Mouse (Mus musculus) neural tube, embryonic 12.5 days (tissue): ENCODE measurements at regions not wholly inside any gene's neighbourhood (a gene's known extent, or its start where the extent isn't known, plus 50 kb on each side); places are given as distances from the start of the nearest gene placed in this dataset.

Experiments used
- ATAC-seq: fragments of 200-750 bp; cut with Nextera tagmentation; 2 replicates; pipeline ENCODE4 v1.8.0; 2017; ENCODE audit warnings: low read depth, mild to moderate bottlenecking, moderate TSS enrichment, moderate library complexity; ENCODE audit not compliant: low FRiP score
- H3K27ac ChIP-seq: fragments of 300-500 bp; sonication (generic); 2 replicates; pipeline ENCODE4 v1.5.1; 2016
- H3K27me3 ChIP-seq: fragments of 300-500 bp; sonication (generic); replicated peaks from 2 replicates; pipeline ENCODE4 v1.6.1; 2016; ENCODE audit warnings: mild to moderate bottlenecking
- H3K36me3 ChIP-seq: fragments of 300-500 bp; sonication (generic); 2 replicates; pipeline ENCODE4 v1.6.1; 2016; ENCODE audit warnings: mild to moderate bottlenecking
- H3K4me1 ChIP-seq: fragments of 300-500 bp; sonication (generic); 2 replicates; pipeline ENCODE4 v1.6.1; 2016
- H3K4me2 ChIP-seq: fragments of 300-500 bp; sonication (generic); replicated peaks from 2 replicates; pipeline ENCODE4 v1.6.1; 2016; ENCODE audit warnings: mild to moderate bottlenecking
- H3K4me3 ChIP-seq: fragments of 300-500 bp; sonication (generic); 2 replicates; pipeline ENCODE4 v1.5.1; 2016
- H3K9ac ChIP-seq: fragments of 300-500 bp; sonication (generic); 2 replicates; pipeline ENCODE4 v1.6.1; 2016; ENCODE audit warnings: mild to moderate bottlenecking
- H3K9me3 ChIP-seq: fragments of 300-500 bp; sonication (generic); 2 replicates; pipeline ENCODE4 v1.6.1; 2016; ENCODE audit warnings: mild to moderate bottlenecking
- WGBS: fragments of 180-500 bp; shearing (Covaris S2); methylation state at CpG from one replicate; pipeline ENCODE4 v1.1.7; 2016; 5-methylcytosine and 5-hydroxymethylcytosine counted together

GRCm38 (mm10) chr4:10049411-10049810 is 824.9 kb upstream of the 2610301B20Rik start:
- Histone ChIP-seq H3K4me3 (no peak overlapping the region), H3K27me3 (no peaks in the 10 kb centered on the region), H3K9ac (no peak overlapping the region), H3K4me1 (0 out of 2 replicates have a peak, but pooled peaks cover 4% of the 10 kb centered on the region), H3K4me2 (no peak overlapping the region), H3K27ac (no peak overlapping the region), H3K36me3 (no peaks in the 10 kb centered on the region), H3K9me3 (no peaks in the 10 kb centered on the region)
- 74% methylated on average over 4 of the region's 4 CpGs for WGBS
- ATAC-seq: no peak

DNA sequence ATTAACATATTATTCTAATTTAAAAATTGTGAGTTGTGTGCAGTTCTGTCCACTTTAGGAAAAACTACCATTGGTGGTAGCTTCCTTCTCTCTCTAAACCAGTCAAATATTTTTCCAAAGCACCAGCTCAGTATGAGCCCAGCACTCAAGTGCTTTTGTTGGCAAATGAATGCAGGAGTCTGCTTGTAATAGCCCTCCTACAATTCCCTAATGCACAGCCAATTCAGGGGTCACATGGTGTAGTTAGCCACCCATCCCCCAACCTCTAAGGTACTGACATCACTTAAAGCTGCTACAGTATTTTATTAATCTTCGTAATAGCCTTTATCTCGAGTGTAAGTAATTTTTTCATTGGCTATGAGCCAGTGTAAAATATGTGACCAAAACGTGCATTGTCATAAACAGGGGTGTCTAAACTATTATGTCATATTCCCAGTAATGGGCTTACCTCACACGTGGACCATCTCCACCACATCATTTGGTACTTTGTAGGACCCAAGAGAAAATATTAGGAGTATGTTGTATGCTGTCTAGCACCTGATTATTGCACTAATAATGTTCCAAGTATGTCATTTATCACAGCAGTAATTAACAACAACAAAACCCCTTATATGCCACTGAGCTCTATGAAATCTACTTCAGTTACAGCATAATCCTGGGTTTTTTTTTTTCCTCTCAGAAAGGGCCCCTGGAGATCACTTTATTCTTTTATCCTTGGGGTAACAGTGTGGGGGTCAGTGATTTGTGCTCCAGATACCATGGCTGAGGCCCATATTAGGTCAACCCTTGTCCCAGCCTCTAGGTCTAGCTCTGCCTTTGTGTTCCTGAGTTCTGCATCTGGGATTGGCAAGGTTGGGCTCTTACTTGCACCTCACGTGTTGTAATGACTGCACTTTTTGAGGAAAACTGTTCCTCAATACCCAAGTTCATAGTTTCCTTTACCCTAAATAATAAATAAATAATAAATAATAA is 822.7 kb upstream of the 2610301B20Rik start:
- no peak overlapping the region for H3K4me2 ChIP-seq
- ATAC-seq: peak; percentile 82
- no peak overlapping the region for H3K9ac ChIP-seq
- H3K4me1 ChIP-seq: 0 out of 2 replicates have a peak, but pooled peaks cover 4% of the 10 kb centered on the region
- WGBS: 60% methylated on average over 5 of the region's 5 CpGs
- no peaks in the 10 kb centered on the region for H3K27me3 ChIP-seq
- H3K36me3 ChIP-seq: no peaks in the 10 kb centered on the region
- H3K4me3 ChIP-seq: no peak overlapping the region
- no peak overlapping the region for H3K27ac ChIP-seq
- no peaks in the 10 kb centered on the region for H3K9me3 ChIP-seq

- ATAC-seq: no peak
- Histone ChIP-seq H3K27ac (no peak overlapping the region), H3K4me3 (no peak overlapping the region), H3K9ac (no peak overlapping the region), H3K36me3 (no peaks in the 10 kb centered on the region), H3K4me2 (no peak overlapping the region), H3K9me3 (no peaks in the 10 kb centered on the region), H3K27me3 (no peaks in the 10 kb centered on the region), H3K4me1 (0 out of 2 replicates have a peak, but pooled peaks cover 4% of the 10 kb centered on the region)
These were observed 821.4 kb upstream of the 2610301B20Rik start for GRCm38 (mm10) chr4:10052869-10053268.

DNA sequence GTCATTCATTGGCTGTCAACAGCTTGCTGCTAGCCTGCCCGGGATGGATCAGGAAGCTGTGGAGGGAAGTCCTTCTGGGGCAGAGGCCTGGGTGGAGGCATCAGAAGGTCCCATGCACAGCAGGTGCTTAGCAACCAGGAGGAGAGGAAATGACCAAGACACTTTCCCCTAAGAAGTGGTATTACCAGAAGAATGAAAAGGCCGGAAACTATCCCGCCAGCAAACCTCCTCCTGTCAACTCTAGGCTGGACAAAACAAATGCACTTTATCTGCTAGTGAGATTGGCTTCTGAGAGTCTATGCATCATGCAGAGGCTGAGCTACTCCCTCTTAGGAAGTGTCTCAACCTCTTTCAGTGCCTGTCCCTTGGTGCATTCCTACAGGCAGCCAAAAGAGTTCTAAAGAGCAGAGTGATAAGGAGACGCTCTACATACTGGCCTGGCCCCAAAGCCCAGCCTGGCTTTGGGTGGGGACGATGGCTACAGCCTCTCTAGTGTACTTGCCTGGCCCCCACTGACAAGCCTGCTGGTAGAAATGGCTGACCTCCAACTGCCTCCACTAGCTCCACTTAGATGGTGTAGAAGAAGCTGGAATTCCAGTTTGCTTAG is 801.7 kb upstream of the 2610301B20Rik start:
- Histone ChIP-seq H3K9ac (no peak overlapping the region), H3K27me3 (no peaks in the 10 kb centered on the region), H3K9me3 (no peaks in the 10 kb centered on the region), H3K4me3 (no peak overlapping the region), H3K4me1 (no peaks in the 10 kb centered on the region), H3K36me3 (no peaks in the 10 kb centered on the region), H3K27ac (no peak overlapping the region), H3K4me2 (no peak overlapping the region)
- no peak for ATAC-seq
- WGBS: 81% methylated on average over 5 of the region's 5 CpGs

GRCm38 (mm10) chr4:10079565-10080169 is 794.6 kb upstream of the 2610301B20Rik start:
- Histone ChIP-seq H3K9me3 (no peaks in the 10 kb centered on the region), H3K36me3 (no peaks in the 10 kb centered on the region), H3K4me3 (no peak overlapping the region), H3K27ac (no peak overlapping the region), H3K4me2 (no peak overlapping the region), H3K4me1 (no peaks in the 10 kb centered on the region), H3K27me3 (no peaks in the 10 kb centered on the region), H3K9ac (no peak overlapping the region)
- ATAC-seq: no peak
- WGBS: 78% methylated on average over 3 of the region's 3 CpGs

- Histone ChIP-seq H3K36me3 (no peaks in the 10 kb centered on the region), H3K4me1 (no peaks in the 10 kb centered on the region), H3K9ac (no peak overlapping the region), H3K4me2 (no peak overlapping the region), H3K27ac (no peak overlapping the region), H3K27me3 (no peaks in the 10 kb centered on the region), H3K9me3 (no peaks in the 10 kb centered on the region), H3K4me3 (no peak overlapping the region)
- no peak for ATAC-seq
- WGBS: 85% methylated on average over 4 of the region's 4 CpGs
These were observed 759.5 kb upstream of the 2610301B20Rik start for GRCm38 (mm10) chr4:10114831-10115230.

GRCm38 (mm10) chr4:10117964-10118363 is 756.3 kb upstream of the 2610301B20Rik start:
- no peak overlapping the region for H3K9ac ChIP-seq
- H3K4me2 ChIP-seq: no peak overlapping the region
- H3K4me3 ChIP-seq: no peak overlapping the region
- no peaks in the 10 kb centered on the region for H3K4me1 ChIP-seq
- H3K36me3 ChIP-seq: no peaks in the 10 kb centered on the region
- 77% methylated on average over 2 of the region's 2 CpGs for WGBS
- no peaks in the 10 kb centered on the region for H3K27me3 ChIP-seq
- H3K27ac ChIP-seq: no peak overlapping the region
- ATAC-seq: no peak
- no peaks in the 10 kb centered on the region for H3K9me3 ChIP-seq

- Histone ChIP-seq H3K36me3 (no peaks in the 10 kb centered on the region), H3K9me3 (no peaks in the 10 kb centered on the region), H3K27me3 (no peaks in the 10 kb centered on the region), H3K4me3 (no peak overlapping the region), H3K9ac (no peak overlapping the region), H3K4me1 (no peaks in the 10 kb centered on the region), H3K4me2 (no peak overlapping the region), H3K27ac (no peak overlapping the region)
- ATAC-seq: no peak
- WGBS: 60% methylated on average over 2 of the region's 2 CpGs
These were observed 750.0 kb upstream of the 2610301B20Rik start for GRCm38 (mm10) chr4:10124252-10124651.

DNA sequence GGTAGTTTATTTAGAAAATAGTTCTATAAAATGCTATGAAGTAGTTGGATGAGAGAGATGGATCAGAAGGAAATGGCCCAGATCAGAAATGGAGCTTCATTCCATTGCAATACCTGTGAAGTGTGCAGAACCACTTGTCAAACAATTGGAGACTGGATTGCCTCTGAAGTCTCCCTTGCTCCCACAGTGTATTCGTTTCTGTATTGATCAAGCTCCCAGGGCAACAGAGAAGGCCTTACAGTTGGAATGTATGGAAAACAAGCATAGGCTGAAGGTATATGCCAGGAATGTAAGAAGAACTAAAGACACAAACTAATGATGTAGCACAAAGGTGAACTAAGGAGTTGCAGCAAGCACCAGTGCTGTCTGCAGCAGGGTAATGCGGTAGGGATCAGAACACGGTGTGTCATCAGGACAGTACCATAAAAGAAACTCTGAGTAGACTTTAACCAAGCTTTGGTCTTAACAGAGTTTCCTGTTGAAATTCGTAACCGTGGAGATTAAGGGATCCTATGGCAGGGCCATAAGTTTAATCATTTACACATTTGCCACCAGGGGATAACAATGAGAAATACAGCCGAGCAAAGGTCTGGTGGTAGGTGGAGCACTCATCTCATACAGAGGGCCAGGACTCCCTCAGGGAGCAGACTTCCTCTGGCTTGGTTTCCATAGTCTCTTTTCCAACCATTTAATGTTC is 732.9 kb upstream of the 2610301B20Rik start:
- Histone ChIP-seq H3K27ac (no peak overlapping the region), H3K36me3 (no peaks in the 10 kb centered on the region), H3K9me3 (no peaks in the 10 kb centered on the region), H3K4me2 (no peak overlapping the region), H3K4me3 (no peak overlapping the region), H3K9ac (no peak overlapping the region), H3K4me1 (no peaks in the 10 kb centered on the region), H3K27me3 (no peaks in the 10 kb centered on the region)
- WGBS: 70% methylated on average over 6 of the region's 6 CpGs
- ATAC-seq: no peak

DNA sequence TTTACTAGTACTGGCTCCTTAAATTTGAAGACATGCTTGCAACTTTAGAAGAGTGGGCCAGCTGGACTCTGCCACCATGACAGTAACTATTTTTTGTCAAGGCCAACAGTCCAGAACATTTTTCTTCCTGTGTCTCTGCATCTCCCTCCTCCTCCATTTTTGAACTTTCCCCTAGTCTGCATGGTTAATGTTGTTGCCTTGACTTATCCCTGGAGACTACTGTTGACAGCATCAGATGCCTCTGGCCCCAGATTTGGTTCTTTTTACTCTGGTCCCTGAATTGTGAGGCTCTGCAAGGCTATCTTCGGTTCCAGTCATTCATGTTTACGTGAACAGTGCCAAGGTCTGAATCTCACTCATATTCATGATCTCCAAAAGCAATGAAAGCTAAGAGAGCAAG is 724.4 kb upstream of the 2610301B20Rik start:
- Histone ChIP-seq H3K27ac (no peak overlapping the region), H3K4me2 (no peak overlapping the region), H3K9me3 (no peaks in the 10 kb centered on the region), H3K4me3 (no peak overlapping the region), H3K4me1 (no peaks in the 10 kb centered on the region), H3K36me3 (no peaks in the 10 kb centered on the region), H3K27me3 (no peaks in the 10 kb centered on the region), H3K9ac (no peak overlapping the region)
- no peak for ATAC-seq
- WGBS: 82% methylated on average over 2 of the region's 2 CpGs

DNA sequence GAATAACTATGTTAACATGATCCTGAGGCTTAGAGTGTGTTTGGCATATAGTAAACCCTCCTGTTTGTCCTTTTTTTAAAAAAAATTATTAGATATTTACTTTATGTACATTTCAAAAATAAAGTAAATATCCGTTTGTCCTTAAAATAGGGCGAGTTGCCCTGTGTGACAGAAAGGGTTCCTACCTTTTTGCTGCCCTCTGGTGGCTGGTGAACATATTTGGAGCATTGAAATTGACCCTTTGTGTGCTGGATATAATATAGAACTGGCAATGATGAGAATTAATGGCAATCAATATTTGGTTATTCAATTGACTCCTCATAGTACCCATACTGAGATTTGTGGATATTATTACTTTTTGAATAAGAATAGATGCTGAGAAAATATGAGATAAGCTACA is 723.8 kb upstream of the 2610301B20Rik start:
- 21% methylated on average over 2 of the region's 2 CpGs for WGBS
- no peaks in the 10 kb centered on the region for H3K4me1 ChIP-seq
- H3K27ac ChIP-seq: no peak overlapping the region
- ATAC-seq: no peak
- H3K9ac ChIP-seq: no peak overlapping the region
- H3K4me2 ChIP-seq: no peak overlapping the region
- no peak overlapping the region for H3K4me3 ChIP-seq
- H3K9me3 ChIP-seq: no peaks in the 10 kb centered on the region
- no peaks in the 10 kb centered on the region for H3K27me3 ChIP-seq
- no peaks in the 10 kb centered on the region for H3K36me3 ChIP-seq
